Mouse (Mus musculus) ES-Bruce4 (cell line): ENCODE measurements around the gene Sema4c.
A peak's percentile ranks its signal among the peaks of the same experiment; 100 is the strongest.

Source experiments
- EP300 ChIP-seq: IDR thresholded peaks from 2 replicates; pipeline ENCODE4 v1.6.1; 2011; ENCODE audit warnings: low read depth, low read length; ENCODE audit not compliant: insufficient read depth
- POLR2A ChIP-seq: IDR thresholded peaks from one replicate; pipeline ENCODE4 v1.8.1; 2011; ENCODE audit warnings: low read length; ENCODE audit not compliant: insufficient read depth

DNA sequence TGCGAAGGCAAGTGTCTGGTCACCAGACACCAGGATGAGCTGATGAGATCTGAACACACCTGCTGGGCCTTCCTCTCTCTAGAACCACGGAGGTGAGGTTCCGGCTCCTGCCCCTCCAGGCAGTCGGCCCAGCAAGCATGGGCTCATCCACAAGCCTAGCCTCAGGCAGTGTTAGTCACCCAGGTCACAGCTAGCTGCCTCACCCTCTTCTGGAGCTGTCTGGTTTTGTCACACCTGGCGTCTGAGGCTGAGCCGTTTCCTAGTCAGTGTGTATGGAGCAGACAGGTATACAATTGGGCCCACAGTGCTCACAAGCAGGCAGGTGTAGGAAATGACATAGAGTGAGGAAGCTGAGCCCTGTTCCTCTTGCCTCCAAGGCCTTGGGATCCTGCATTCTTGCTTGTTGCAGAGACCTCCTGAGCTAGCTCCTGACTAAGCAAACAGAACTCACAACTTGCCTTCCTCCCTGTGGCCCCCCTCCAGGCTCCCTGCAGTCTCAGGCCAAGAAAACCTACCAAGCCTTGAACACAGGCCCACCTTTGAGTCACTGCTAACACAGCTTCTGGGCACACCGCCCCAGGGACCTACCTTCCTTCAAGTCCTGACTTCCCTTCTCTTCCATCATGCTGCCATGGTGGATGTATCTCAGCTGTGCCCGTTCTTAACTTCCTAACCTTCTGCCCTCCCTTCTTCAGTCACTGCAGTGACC is 25.4 kb upstream of the Sema4c start:
- peak; percentile 65; the same call in 1 of the 2 replicates for TF ChIP-seq EP300
- no peak for TF ChIP-seq POLR2A
